Mouse (Mus musculus) CH12.LX (cell line): Measurements from ENCODE around the gene Adi1. TPM values are rescaled to one million over a fixed set of nuclear protein-coding genes. Genes with fewer than 3 reads are reported as not detected.

Experiments used
- DNase-seq: peaks from one replicate; pipeline ENCODE4 v3.0.0-alpha.2; 2013; ENCODE audit errors: extremely low read depth
- H3K27ac ChIP-seq: 2 replicates; pipeline ENCODE4 v1.5.1; 2012; ENCODE audit warnings: low read depth, mild to moderate bottlenecking, control low read depth, moderate library complexity; ENCODE audit not compliant: insufficient read depth
- H3K27me3 ChIP-seq: replicated peaks from 2 replicates; pipeline ENCODE3; 2012; ENCODE audit warnings: inconsistent platforms
- H3K36me3 ChIP-seq, 2 experiments: replicated peaks in 1 of 2; 2 replicates each; pipeline versions ENCODE3 to v1.6.1; 2012; ENCODE audit warnings: inconsistent platforms in 1 of 2, low read length in 1 of 2, mild to moderate bottlenecking in 1 of 2, mixed read lengths in 1 of 2, moderate library complexity in 1 of 2; ENCODE audit not compliant: control insufficient read depth in 1 of 2, insufficient read depth in 1 of 2
- H3K4me1 ChIP-seq, 2 experiments: 2 replicates each; pipeline ENCODE4 v1.6.1; 2012; ENCODE audit warnings: inconsistent platforms in 1 of 2, moderate library complexity in 1 of 2; ENCODE audit not compliant: insufficient read depth in 2 of 2, control insufficient read depth in 1 of 2
- H3K4me2 ChIP-seq: 2 replicates; pipeline ENCODE4 v1.6.1; 2012; ENCODE audit warnings: low read depth, mild to moderate bottlenecking, control low read depth; ENCODE audit not compliant: poor library complexity, insufficient read depth, severe bottlenecking
- H3K4me3 ChIP-seq, 3 experiments: fragments of 150-350 bp in 1 of 3; sonication (generic) in 1 of 3; replicated peaks in 1 of 3; 2 replicates each; pipeline versions ENCODE3 to v1.5.1; 2011 to 2012; ENCODE audit warnings: low read depth in 2 of 3, low read length in 2 of 3, mild to moderate bottlenecking in 2 of 3, moderate library complexity in 2 of 3, control low read depth in 1 of 3, improper control_type of control experiment in 1 of 3, inconsistent platforms in 1 of 3, mixed read lengths in 1 of 3; ENCODE audit not compliant: poor library complexity in 1 of 3
- H3K79me2 ChIP-seq: replicated peaks from 2 replicates; pipeline ENCODE4 v1.6.1; 2012; ENCODE audit warnings: mild to moderate bottlenecking, moderate library complexity; ENCODE audit not compliant: control insufficient read depth, poor library complexity, insufficient read depth, severe bottlenecking; ENCODE audit errors: extremely low read depth
- H3K9ac ChIP-seq: 2 replicates; pipeline ENCODE4 v1.6.1; 2012; ENCODE audit warnings: low read depth, mild to moderate bottlenecking, control low read depth, moderate library complexity; ENCODE audit not compliant: insufficient read depth
- H3K9me3 ChIP-seq: replicated peaks from 2 replicates; pipeline ENCODE3; 2012; ENCODE audit warnings: low read length, inconsistent platforms, mixed read lengths
- CHD2 ChIP-seq: IDR thresholded peaks from 2 replicates; pipeline ENCODE4 v1.6.1; 2011; ENCODE audit warnings: low read length, improper control_type of control experiment
- ETS1 ChIP-seq: conservative IDR thresholded peaks from 2 replicates; pipeline ENCODE4 v1.6.1; 2012; ENCODE audit warnings: low read depth, mild to moderate bottlenecking, inconsistent platforms, low read length, improper control_type of control experiment, moderate library complexity
- HCFC1 ChIP-seq: IDR thresholded peaks from 2 replicates; pipeline ENCODE4 v1.6.1; 2012; ENCODE audit warnings: low read depth, mild to moderate bottlenecking, inconsistent platforms, low read length, improper control_type of control experiment
- JUN ChIP-seq: IDR thresholded peaks from 2 replicates; pipeline ENCODE4 v1.6.1; 2011; ENCODE audit warnings: low read depth, mild to moderate bottlenecking, low read length, improper control_type of control experiment, moderate library complexity; ENCODE audit not compliant: insufficient read depth
- JUND ChIP-seq: conservative IDR thresholded peaks from 2 replicates; pipeline ENCODE4 v1.6.1; 2011; ENCODE audit warnings: low read depth, low read length, improper control_type of control experiment
- KAT2A ChIP-seq: IDR thresholded peaks from 2 replicates; pipeline ENCODE4 v1.6.1; 2012; ENCODE audit warnings: low read length, improper control_type of control experiment, inconsistent platforms; ENCODE audit not compliant: insufficient replicate concordance
- MAFK ChIP-seq: IDR thresholded peaks from 2 replicates; pipeline ENCODE4 v1.6.1; 2011; ENCODE audit warnings: low read length, improper control_type of control experiment; ENCODE audit not compliant: insufficient replicate concordance
- MAX ChIP-seq: IDR thresholded peaks from 2 replicates; pipeline ENCODE4 v1.6.1; 2011; ENCODE audit warnings: low read length, improper control_type of control experiment
- MXI1 ChIP-seq: IDR thresholded peaks from 2 replicates; pipeline ENCODE4 v1.6.1; 2011; ENCODE audit warnings: mild to moderate bottlenecking, low read depth, low read length, improper control_type of control experiment
- NELFE ChIP-seq: IDR thresholded peaks from 2 replicates; pipeline ENCODE4 v1.6.1; 2011; ENCODE audit warnings: low read depth, low read length, improper control_type of control experiment
- NRF1 ChIP-seq: IDR thresholded peaks from 2 replicates; pipeline ENCODE4 v1.6.1; 2014; ENCODE audit warnings: low read depth, mild to moderate bottlenecking, inconsistent platforms, low read length, improper control_type of control experiment, moderate library complexity
- POLR2AphosphoS2 ChIP-seq: IDR thresholded peaks from 2 replicates; pipeline ENCODE4 v1.6.1; 2011; ENCODE audit warnings: low read depth, low read length, improper control_type of control experiment
- RAD21 ChIP-seq: IDR thresholded peaks from 2 replicates; pipeline ENCODE4 v1.6.1; 2011; ENCODE audit warnings: low read depth, mild to moderate bottlenecking, low read length, improper control_type of control experiment, moderate library complexity
- SIN3A ChIP-seq: IDR thresholded peaks from 2 replicates; pipeline ENCODE4 v1.6.1; 2012; ENCODE audit warnings: low read length, improper control_type of control experiment, inconsistent platforms
- SMC3 ChIP-seq: IDR thresholded peaks from 2 replicates; pipeline ENCODE4 v1.6.1; 2011; ENCODE audit warnings: low read depth, low read length, improper control_type of control experiment
- TBP ChIP-seq: conservative IDR thresholded peaks from 2 replicates; pipeline ENCODE4 v1.6.1; 2011; ENCODE audit warnings: low read depth, low read length, improper control_type of control experiment
- UBTF ChIP-seq: IDR thresholded peaks from 2 replicates; pipeline ENCODE4 v1.6.1; 2012; ENCODE audit warnings: low read depth, mild to moderate bottlenecking, inconsistent platforms, low read length, improper control_type of control experiment, moderate library complexity
- USF2 ChIP-seq: conservative IDR thresholded peaks from 2 replicates; pipeline ENCODE4 v1.6.1; 2011; ENCODE audit warnings: low read depth, low read length, improper control_type of control experiment
- ZC3H11A ChIP-seq: IDR thresholded peaks from 2 replicates; pipeline ENCODE4 v1.6.1; 2012; ENCODE audit warnings: low read depth, mild to moderate bottlenecking, inconsistent platforms, low read length, improper control_type of control experiment
- ZKSCAN1 ChIP-seq: IDR thresholded peaks from 2 replicates; pipeline ENCODE4 v1.6.1; 2012; ENCODE audit warnings: low read depth, inconsistent platforms, low read length, improper control_type of control experiment, borderline replicate concordance
- ZMIZ1 ChIP-seq: IDR thresholded peaks from 2 replicates; pipeline ENCODE4 v1.6.1; 2012; ENCODE audit warnings: low read depth, mild to moderate bottlenecking, inconsistent platforms, low read length, improper control_type of control experiment
- ZNF384 ChIP-seq: IDR thresholded peaks from 2 replicates; pipeline ENCODE4 v1.6.1; 2012; ENCODE audit warnings: low read depth, low read length, improper control_type of control experiment, inconsistent platforms
- dilution Hi-C: fragments of 300-500 bp; cut with MboI; formaldehyde crosslinking; loops from 2 replicates; pipeline ENCODE4 v1.14.3; 2020; ENCODE audit warnings: low sequenced_read_pairs; ENCODE audit not compliant: extremely low pct_unique_long_range_greater_than_20kb, extremely low pct_ligation_motif_present
- in situ Hi-C: fragments of 300-500 bp; cut with MboI; formaldehyde crosslinking; loops from 3 replicates; pipeline ENCODE4 v1.14.3; 2019; ENCODE audit warnings: low sequenced_read_pairs, low pct_ligation_motif_present, low pct_unique_long_range_greater_than_20kb, mixed read lengths
- polyA plus RNA-seq: library from polyadenylated mRNA; unstranded; fragments of >175 nt; gene quantifications from 2 replicates; pipeline ENCODE4 v1.2.1, GENCODE M21; 2012; ENCODE audit warnings: low read depth; ENCODE audit not compliant: insufficient read length
- total RNA-seq, 2 experiments: library from RNA; depleted of rRNA; stranded (reverse); fragments of 300-350 nt in 1 of 2; fragments of >200 nt in 1 of 2; gene quantifications; 2 replicates each; pipeline ENCODE4 v1.2.3; 2012 to 2014

Gene Adi1
- total and polyA plus RNA-seq, 3 experiments, result 27.7 to 58.3 (median 37.5) TPM

DNA sequence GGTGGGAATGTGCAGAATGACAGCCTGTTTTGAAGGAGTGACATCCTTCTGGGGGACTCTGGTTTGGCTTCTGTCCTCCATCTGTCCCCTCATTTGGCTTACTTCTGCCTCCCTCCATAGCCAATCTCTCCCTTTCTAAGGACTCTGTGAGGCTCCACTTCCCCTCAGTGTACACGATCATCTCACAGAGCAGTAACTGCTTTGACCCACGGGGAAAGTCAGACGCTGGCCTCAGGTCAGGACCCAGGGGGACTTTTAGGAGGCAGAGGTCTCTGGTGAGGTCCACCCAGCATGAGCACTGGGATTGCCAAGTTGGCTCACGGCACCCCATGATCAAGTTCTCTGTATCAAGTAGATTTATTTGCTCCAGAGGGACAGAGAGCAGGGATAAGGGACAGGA, 33.1 kb downstream of the Adi1 start:
- dilution Hi-C loops (no loop called here), in situ Hi-C loops (no loop called here)
- H3K4me1 ChIP-seq, result peaks cover 6 to 34% of the 10 kb centered on the region in 2 experiments
- H3K27ac ChIP-seq, result no peak overlapping the region
- H3K4me3 ChIP-seq, result no peak overlapping the region
- H3K79me2 ChIP-seq, result no peaks in the 10 kb centered on the region
- H3K27me3 ChIP-seq, result no peaks in the 10 kb centered on the region
- H3K9ac ChIP-seq, result no peak overlapping the region
- peaks cover 52 to 88% of the 10 kb centered on the region in 2 experiments for H3K36me3 ChIP-seq
- H3K9me3 ChIP-seq, result no peaks in the 10 kb centered on the region
- no peak for DNase-seq
- H3K4me2 ChIP-seq, result no peak overlapping the region
- TF ChIP-seq UBTF (no peak), MXI1 (no peak), CHD2 (no peak), ETS1 (no peak), MAX (no peak), SMC3 (no peak), ZMIZ1 (no peak), KAT2A (no peak), ZKSCAN1 (no peak), TBP (no peak), JUND (no peak), USF2 (no peak), NRF1 (no peak), HCFC1 (no peak), POLR2AphosphoS2 (no peak), RAD21 (no peak), MAFK (no peak)

DNA sequence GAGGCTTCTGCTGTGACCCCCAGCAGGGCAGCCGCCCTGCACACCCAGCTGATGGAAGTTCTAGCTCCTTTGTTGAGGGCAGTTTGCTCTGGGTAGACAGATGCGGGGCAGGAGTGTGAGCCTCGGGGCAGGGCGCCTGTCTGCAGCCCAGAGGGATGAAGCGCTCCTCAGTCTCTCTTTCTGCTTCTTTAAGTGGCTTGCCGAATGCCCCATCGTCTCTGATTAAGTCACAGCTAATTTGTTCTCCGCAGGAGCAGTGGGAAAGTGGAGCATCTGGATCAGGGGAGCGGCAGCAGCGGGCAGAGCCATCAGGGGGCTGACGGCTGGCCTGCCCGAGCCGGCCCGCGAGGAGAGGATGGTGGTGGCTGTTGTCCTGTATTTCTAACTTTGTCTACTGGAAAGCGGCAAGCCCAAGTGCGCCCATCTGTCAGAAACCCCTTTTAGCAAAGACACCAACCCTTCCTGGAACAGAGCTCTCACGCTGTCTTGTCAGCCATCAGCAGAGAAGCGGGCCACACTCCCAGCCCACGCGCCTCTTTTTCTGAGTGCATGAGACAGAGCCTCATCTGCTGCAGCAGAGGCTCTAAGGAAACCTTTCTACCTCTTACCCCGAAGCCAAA, 35.6 kb downstream of the Adi1 start:
- no peak overlapping the region for H3K4me3 ChIP-seq
- TF ChIP-seq NELFE (no peak), ZC3H11A (no peak), ZNF384 (no peak), MAX (no peak), NRF1 (no peak), SIN3A (no peak), JUN (no peak)
- TF ChIP-seq, all 38 proteins: peak for 0
- no peaks in the 10 kb centered on the region for H3K9me3 ChIP-seq
- H3K4me2 ChIP-seq, result no peak overlapping the region
- DNase-seq, result no peak
- in situ Hi-C loops (no loop called here), dilution Hi-C loops (no loop called here)
- H3K27me3 ChIP-seq, result no peaks in the 10 kb centered on the region
- no peak overlapping the region for H3K27ac ChIP-seq
- no peak overlapping the region for H3K9ac ChIP-seq
- no peaks in the 10 kb centered on the region for H3K79me2 ChIP-seq
- H3K4me1 ChIP-seq, result peaks cover 8 to 31% of the 10 kb centered on the region in 2 experiments
- peaks cover 53 to 93% of the 10 kb centered on the region in 2 experiments for H3K36me3 ChIP-seq
